Mouse (Mus musculus) right cerebral cortex, adult 18-20 months (tissue): ENCODE measurements at regions not wholly inside any gene's neighbourhood (a gene's known extent, or its start where the extent isn't known, plus 50 kb on each side); places are given as distances from the start of the nearest gene placed in this dataset.

Experiments used
- DNase-seq: peaks from one replicate; pipeline ENCODE4 v3.0.0; 2022; ENCODE audit warnings: mixed read lengths

GRCm38 (mm10) chr3:16941146-16941545 is 934.9 kb upstream of the Gm5150 start:
- DNase-seq = no peak

GRCm38 (mm10) chr3:16939533-16939932 is 933.3 kb upstream of the Gm5150 start:
- no peak for DNase-seq

- DNase-seq = no peak
Measured at GRCm38 (mm10) chr3:16939127-16939526, 932.9 kb upstream of the Gm5150 start.

GRCm38 (mm10) chr3:16938491-16939001 is 932.3 kb upstream of the Gm5150 start:
- DNase-seq = peak; percentile 24

GRCm38 (mm10) chr3:16930299-16930698 is 924.1 kb upstream of the Gm5150 start:
- peak; percentile 50 for DNase-seq

- DNase-seq = no peak
Measured at GRCm38 (mm10) chr3:16929846-16930245, 923.6 kb upstream of the Gm5150 start.

GRCm38 (mm10) chr3:16924018-16924417 is 917.8 kb upstream of the Gm5150 start:
- no peak for DNase-seq

GRCm38 (mm10) chr3:16923234-16923914 is 917.1 kb upstream of the Gm5150 start:
- DNase-seq = no peak

- DNase-seq = no peak
Measured at GRCm38 (mm10) chr3:16921330-16921729, 915.1 kb upstream of the Gm5150 start.

- no peak for DNase-seq
Measured at GRCm38 (mm10) chr3:16918374-16918773, 912.1 kb upstream of the Gm5150 start.

GRCm38 (mm10) chr3:16916072-16916403 is 909.8 kb upstream of the Gm5150 start:
- no peak for DNase-seq

GRCm38 (mm10) chr3:16915389-16916071 is 909.3 kb upstream of the Gm5150 start:
- DNase-seq = no peak

- DNase-seq = no peak
Measured at GRCm38 (mm10) chr3:16888132-16888531, 881.9 kb upstream of the Gm5150 start.

- DNase-seq = peak; percentile 19
Measured at GRCm38 (mm10) chr3:16872337-16873117, 866.3 kb upstream of the Gm5150 start.

- DNase-seq = no peak
Measured at GRCm38 (mm10) chr3:16860034-16860433, 853.8 kb upstream of the Gm5150 start.

- DNase-seq = no peak
Measured at GRCm38 (mm10) chr3:16858931-16859330, 852.7 kb upstream of the Gm5150 start.

- no peak for DNase-seq
Measured at GRCm38 (mm10) chr3:16855251-16855650, 849.0 kb upstream of the Gm5150 start.

- no peak for DNase-seq
Measured at GRCm38 (mm10) chr3:16853992-16854391, 847.8 kb upstream of the Gm5150 start.

GRCm38 (mm10) chr3:16846785-16847520 is 840.7 kb upstream of the Gm5150 start:
- DNase-seq = no peak

- no peak for DNase-seq
Measured at GRCm38 (mm10) chr3:16820536-16820935, 814.3 kb upstream of the Gm5150 start.

GRCm38 (mm10) chr3:16819218-16820122 is 813.2 kb upstream of the Gm5150 start:
- no peak for DNase-seq

GRCm38 (mm10) chr3:16816814-16817213 is 810.6 kb upstream of the Gm5150 start:
- DNase-seq = peak; percentile 57
